ENCODE assay signal across 1 mouse cellular context in the genomic region with DNA sequence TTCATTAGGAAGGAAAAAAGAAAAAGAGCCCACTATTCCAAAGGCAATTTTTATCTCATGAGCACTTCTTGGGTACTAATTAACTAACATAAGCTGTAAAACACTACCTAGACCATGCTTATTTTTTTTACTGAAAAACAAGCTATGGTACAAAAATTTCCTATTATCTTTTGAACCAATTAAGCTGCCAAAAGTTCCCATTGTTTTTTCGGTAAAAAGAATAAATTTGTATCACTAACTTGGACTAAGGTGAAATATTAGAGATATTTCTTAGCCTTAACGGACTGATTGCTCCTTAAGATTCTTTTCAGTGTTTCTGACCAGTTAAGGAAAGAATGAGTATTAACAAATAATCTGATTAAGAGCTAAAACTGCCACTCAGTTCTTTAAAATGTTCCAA.
TF ChIP-seq lines count a peak whose summit lies in the region.

No protein-coding gene starts in this region.

TF ChIP-seq in MEL, 35 proteins besides CTCF, POLR2A, EP300 and RAD21:
- TF ChIP-seq SIN3A (IDR thresholded peaks at IDR 0.05; ENCODE audit: low read length) (0 out of 2 replicates have a peak, but pooled peaks have one; percentile 9), E2F4 (IDR thresholded peaks at IDR 0.05; ENCODE audit: borderline replicate concordance, low read depth, low read length) (no peak), ZKSCAN1 (IDR thresholded peaks at IDR 0.05; ENCODE audit: low read depth, low read length) (no peak), MYB (IDR thresholded peaks at IDR 0.05; ENCODE audit: low read depth, low read length) (no peak), POLR2AphosphoS5 (IDR thresholded peaks at IDR 0.05; ENCODE audit: borderline replicate concordance, low read depth, low read length) (no peak), USF1 (IDR thresholded peaks at IDR 0.05; ENCODE audit: low read depth, low read length) (no peak)
